Mouse (Mus musculus): ENCODE data around the gene Avil. TPM values are rescaled to one million over a fixed set of nuclear protein-coding genes. Genes with fewer than 3 reads are reported as not detected.
"Not testable (repeated sequence)": the region's sequence is repeated elsewhere in the genome, so short reads cannot be mapped to it uniquely, and the experiment has no call there.

Avil gene
- polyA plus RNA-seq, 1 experiment from 2014 or later = 0.20 TPM

- H3K36me3 ChIP-seq (ENCODE audit: control insufficient read depth, insufficient read depth) = peaks cover 10% of the 10 kb centered on the region
- no peaks in the 10 kb centered on the region for H3K9me3 ChIP-seq (ENCODE audit: control insufficient read depth)
- H3K9ac ChIP-seq (ENCODE audit: low read depth, low read length) = no peak overlapping the region
- H3K4me2 ChIP-seq (replicated peaks; ENCODE audit: low read depth) = peak overlapping the region; percentile 100
- no peak for TF ChIP-seq CTCF (IDR thresholded peaks at IDR 0.05; ENCODE audit: low read depth)
- H3K4me3 ChIP-seq (ENCODE audit: low read depth, low read length) = peak overlapping the region; percentile 78
- WGBS = 9% methylated on average over 8 of the region's 8 CpGs
- no peaks in the 10 kb centered on the region for H3K4me1 ChIP-seq (replicated peaks; ENCODE audit: control insufficient read depth, insufficient read depth, low read length)
- no peaks in the 10 kb centered on the region for H3K27me3 ChIP-seq (replicated peaks; ENCODE audit: control insufficient read depth, insufficient read depth, low read length)
- H3K27ac ChIP-seq (ENCODE audit: low read depth, low read length) = no peak overlapping the region
- ATAC-seq = no peak
Measured at GRCm38 (mm10) chr10:127058708-127059107, 58.2 kb downstream of the Avil start.

DNA sequence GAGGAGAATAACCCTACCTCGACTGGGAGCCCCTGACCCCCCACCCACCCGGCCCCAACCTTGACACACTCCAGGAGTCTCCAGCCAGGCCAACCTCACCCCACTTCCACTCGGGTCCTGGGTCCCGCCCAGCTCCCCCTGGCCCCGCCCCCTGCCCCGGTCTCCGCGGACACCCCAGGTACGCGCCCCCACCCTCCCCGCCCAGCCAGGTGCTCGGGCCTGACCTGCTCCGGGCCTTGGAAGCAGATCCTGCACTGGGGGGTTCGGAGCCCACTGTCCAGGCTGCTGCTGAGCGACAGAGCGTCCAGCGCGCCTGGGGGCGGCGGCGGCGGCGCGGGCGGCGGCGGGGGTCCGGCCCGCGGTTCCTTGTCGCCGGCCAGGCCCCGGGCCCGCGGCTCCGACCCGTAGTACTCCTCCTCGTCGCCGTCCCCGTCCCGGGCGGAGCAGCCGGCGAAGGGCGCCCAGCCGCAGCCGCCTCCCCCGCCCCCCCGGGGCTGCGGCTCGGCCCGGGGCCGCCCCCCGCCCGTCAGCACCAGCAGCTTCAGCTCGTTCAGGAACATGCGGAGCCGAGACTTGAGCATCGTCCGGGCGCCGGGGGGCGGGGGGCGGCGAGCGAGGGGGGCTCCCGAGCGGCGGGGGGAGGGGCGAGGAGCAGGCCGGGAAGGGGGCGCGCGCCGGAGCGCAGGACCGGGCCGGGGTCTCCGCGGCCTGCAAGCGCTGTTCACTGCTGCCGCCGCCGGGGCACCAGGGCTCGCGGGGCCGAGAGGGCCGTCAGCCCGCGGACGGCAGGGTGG, 58.9 kb downstream of the Avil start:
- no peak for ATAC-seq
- TF ChIP-seq CTCF (IDR thresholded peaks at IDR 0.05; ENCODE audit: low read depth) = no peak
- H3K9me3 ChIP-seq (ENCODE audit: control insufficient read depth) = no peaks in the 10 kb centered on the region
- peak overlapping the region; percentile 64 for H3K9ac ChIP-seq (ENCODE audit: low read depth, low read length)
- H3K27ac ChIP-seq (ENCODE audit: low read depth, low read length) = no peak overlapping the region
- no peaks in the 10 kb centered on the region for H3K27me3 ChIP-seq (replicated peaks; ENCODE audit: control insufficient read depth, insufficient read depth, low read length)
- H3K4me2 ChIP-seq (replicated peaks; ENCODE audit: low read depth) = peak overlapping the region; percentile 100
- H3K4me3 ChIP-seq (ENCODE audit: low read depth, low read length) = peak overlapping the region; percentile 78
- H3K4me1 ChIP-seq (replicated peaks; ENCODE audit: control insufficient read depth, insufficient read depth, low read length) = 0 out of 2 replicates have a peak, but pooled peaks cover 2% of the 10 kb centered on the region
- under 1% methylated on average over 43 of the region's 92 CpGs for WGBS
- H3K36me3 ChIP-seq (ENCODE audit: control insufficient read depth, insufficient read depth) = peaks cover 10% of the 10 kb centered on the region

DNA sequence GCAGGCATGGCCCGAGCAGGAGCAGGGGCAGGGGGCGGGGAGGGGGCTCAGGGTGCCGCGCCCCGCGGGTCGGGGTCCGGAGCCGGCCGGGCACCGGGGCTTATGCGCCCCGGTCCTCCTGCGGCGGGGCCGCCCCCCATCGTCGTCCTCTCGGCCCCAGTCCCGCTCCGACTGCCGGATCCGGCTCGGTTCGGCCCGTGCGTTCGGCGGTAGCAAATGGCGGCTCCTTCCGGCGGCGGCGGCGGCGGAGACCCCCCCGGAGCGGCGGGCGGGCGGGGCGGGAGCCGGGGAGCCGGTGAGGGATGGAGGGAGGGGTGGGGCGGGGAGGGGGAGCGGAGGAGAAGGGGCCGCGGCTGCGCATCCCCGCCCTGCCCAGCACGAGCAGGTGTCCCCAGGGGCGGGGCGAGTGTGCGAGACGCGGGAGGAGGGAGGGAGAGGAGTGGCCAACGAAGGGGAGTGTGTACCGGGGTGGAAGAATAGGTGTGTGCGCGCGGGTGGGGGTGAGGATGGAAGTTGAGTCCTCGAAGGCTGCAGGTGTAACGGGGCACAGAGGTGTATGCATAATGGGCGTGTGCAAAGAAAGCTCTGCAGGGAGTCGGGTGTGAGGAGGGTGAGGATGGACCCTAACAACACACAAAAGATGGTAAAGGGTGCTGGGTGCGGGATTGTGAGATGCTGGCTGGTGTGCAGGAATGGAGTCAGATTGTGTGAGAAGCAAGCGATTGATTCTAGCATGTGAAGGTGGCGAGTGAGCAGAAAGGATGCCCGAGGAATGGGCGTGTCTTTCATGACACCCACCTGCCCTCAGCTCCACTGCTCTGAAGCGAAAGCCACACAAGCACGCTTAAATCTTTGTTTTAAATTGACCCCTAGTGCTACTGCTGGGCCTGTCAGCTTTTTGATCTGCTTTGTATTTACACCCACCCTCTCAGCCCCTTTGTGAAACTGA, 59.7 kb downstream of the Avil start, which contains the start of gene March9:
TSS of gene March9 (minus strand) at position 217 of the 949 bp plus-strand sequence.
- Histone ChIP-seq H3K36me3 (ENCODE audit: control insufficient read depth, insufficient read depth) (peaks cover 12% of the 10 kb centered on the region), H3K9ac (ENCODE audit: low read depth, low read length) (peak within 1 kb of the TSS; percentile 64), H3K4me1 (replicated peaks; ENCODE audit: control insufficient read depth, insufficient read depth, low read length) (0 out of 2 replicates have a peak, but pooled peaks cover 4% of the 10 kb centered on the region), H3K27ac (ENCODE audit: low read depth, low read length) (no peak within 1 kb of the TSS), H3K9me3 (ENCODE audit: control insufficient read depth) (no peaks in the 10 kb centered on the region), H3K4me3 (ENCODE audit: low read depth, low read length) (peak within 1 kb of the TSS; percentile 78), H3K27me3 (replicated peaks; ENCODE audit: control insufficient read depth, insufficient read depth, low read length) (no peaks in the 10 kb centered on the region), H3K4me2 (replicated peaks; ENCODE audit: low read depth) (peak within 1 kb of the TSS; percentile 100)
- ATAC-seq = peak; percentile 21; the same call in 1 of the 2 replicates
- WGBS = 3% methylated on average over 37 of the region's 72 CpGs
- TF ChIP-seq CTCF (IDR thresholded peaks at IDR 0.05; ENCODE audit: low read depth) = no peak

DNA sequence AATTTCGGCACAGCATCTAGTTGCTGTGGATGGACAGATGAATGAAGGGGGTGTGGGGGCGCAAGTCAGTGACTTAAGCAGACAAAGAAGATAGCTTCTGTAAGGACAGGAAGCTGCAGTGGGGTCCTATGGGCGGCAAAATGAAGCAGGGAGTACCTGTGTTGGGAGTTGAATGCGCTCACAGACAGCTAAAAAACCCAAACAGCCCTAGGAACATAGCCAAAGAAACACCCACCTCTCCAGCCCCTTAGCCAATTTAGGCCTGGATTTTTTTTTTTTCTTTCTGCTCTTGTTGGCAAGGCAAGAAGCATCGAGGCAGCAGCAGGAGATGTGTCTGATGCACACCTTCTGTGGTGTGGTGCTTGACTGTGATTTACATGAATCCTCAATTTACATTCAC, 60.6 kb downstream of the Avil start:
- no peaks in the 10 kb centered on the region for H3K27me3 ChIP-seq (replicated peaks; ENCODE audit: control insufficient read depth, insufficient read depth, low read length)
- no peak overlapping the region for H3K4me3 ChIP-seq (ENCODE audit: low read depth, low read length)
- no peak overlapping the region for H3K4me2 ChIP-seq (replicated peaks; ENCODE audit: low read depth)
- H3K4me1 ChIP-seq (replicated peaks; ENCODE audit: control insufficient read depth, insufficient read depth, low read length) = 0 out of 2 replicates have a peak, but pooled peaks cover 4% of the 10 kb centered on the region
- ATAC-seq = no peak
- H3K9ac ChIP-seq (ENCODE audit: low read depth, low read length) = no peak overlapping the region
- H3K9me3 ChIP-seq (ENCODE audit: control insufficient read depth) = no peaks in the 10 kb centered on the region
- WGBS = 69% methylated on average over 5 of the region's 5 CpGs
- no peak overlapping the region for H3K27ac ChIP-seq (ENCODE audit: low read depth, low read length)
- peaks cover 15% of the 10 kb centered on the region for H3K36me3 ChIP-seq (ENCODE audit: control insufficient read depth, insufficient read depth)
- TF ChIP-seq CTCF (IDR thresholded peaks at IDR 0.05; ENCODE audit: low read depth) = no peak

DNA sequence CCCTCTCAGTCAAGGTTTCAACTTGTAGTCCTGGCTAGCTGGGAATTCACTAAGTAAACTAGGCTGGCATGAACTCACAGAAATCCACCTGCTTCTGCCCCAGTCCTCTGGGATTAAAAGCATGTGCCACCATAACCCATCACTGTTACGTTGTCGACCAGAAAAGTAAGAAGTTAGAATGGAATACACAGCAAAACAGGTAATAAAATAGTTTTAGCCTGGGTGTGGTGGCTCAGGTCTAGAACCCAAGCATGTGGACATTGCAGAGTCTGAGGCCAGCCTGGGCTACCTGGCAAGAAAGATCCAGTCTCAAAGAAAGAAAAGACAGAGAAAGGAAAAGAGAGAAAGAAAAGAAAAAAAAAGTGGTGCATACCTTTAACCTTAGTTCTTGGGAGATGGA, 61.0 kb downstream of the Avil start:
- no peak for ATAC-seq
- H3K27ac ChIP-seq (ENCODE audit: low read depth, low read length) = no peak overlapping the region
- peaks cover 15% of the 10 kb centered on the region for H3K36me3 ChIP-seq (ENCODE audit: control insufficient read depth, insufficient read depth)
- H3K4me3 ChIP-seq (ENCODE audit: low read depth, low read length) = no peak overlapping the region
- no peaks in the 10 kb centered on the region for H3K9me3 ChIP-seq (ENCODE audit: control insufficient read depth)
- no peak overlapping the region for H3K4me2 ChIP-seq (replicated peaks; ENCODE audit: low read depth)
- H3K27me3 ChIP-seq (replicated peaks; ENCODE audit: control insufficient read depth, insufficient read depth, low read length) = no peaks in the 10 kb centered on the region
- TF ChIP-seq CTCF (IDR thresholded peaks at IDR 0.05; ENCODE audit: low read depth) = no peak
- no peak overlapping the region for H3K9ac ChIP-seq (ENCODE audit: low read depth, low read length)
- 75% methylated on average over 2 of the region's 2 CpGs for WGBS
- 0 out of 2 replicates have a peak, but pooled peaks cover 4% of the 10 kb centered on the region for H3K4me1 ChIP-seq (replicated peaks; ENCODE audit: control insufficient read depth, insufficient read depth, low read length)

DNA sequence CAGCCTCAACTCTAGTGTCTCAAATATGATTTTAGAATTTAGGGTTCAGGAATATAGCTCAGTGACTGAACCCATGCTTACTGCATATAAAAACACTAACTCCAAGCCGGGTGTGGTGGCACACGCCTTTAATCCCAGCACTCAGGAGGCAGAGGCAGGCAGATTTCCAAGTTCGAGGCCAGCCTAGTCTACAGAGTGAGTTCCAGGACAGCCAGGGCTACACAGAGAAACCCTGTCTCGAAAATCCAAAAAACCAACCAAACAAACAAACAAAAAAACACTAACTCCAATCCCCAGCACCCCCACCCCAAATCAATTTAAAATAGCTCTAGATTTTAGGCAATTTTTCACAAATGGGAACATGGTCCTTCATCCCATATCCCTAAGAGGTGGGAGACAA, 61.6 kb downstream of the Avil start:
- not testable (repeated sequence) for H3K9me3 ChIP-seq (ENCODE audit: control insufficient read depth); H3K4me3 ChIP-seq (ENCODE audit: low read depth, low read length); H3K9ac ChIP-seq (ENCODE audit: low read depth, low read length); H3K4me2 ChIP-seq (replicated peaks; ENCODE audit: low read depth); H3K27me3 ChIP-seq (replicated peaks; ENCODE audit: control insufficient read depth, insufficient read depth, low read length); ATAC-seq; H3K27ac ChIP-seq (ENCODE audit: low read depth, low read length); H3K4me1 ChIP-seq (replicated peaks; ENCODE audit: control insufficient read depth, insufficient read depth, low read length)
- 90% methylated on average over 4 of the region's 4 CpGs for WGBS
- peaks cover 19% of the 10 kb centered on the region for H3K36me3 ChIP-seq (ENCODE audit: control insufficient read depth, insufficient read depth)
